Mouse (Mus musculus): Measurements from ENCODE around the gene Asic2. TPM values are rescaled to one million over a fixed set of nuclear protein-coding genes. Genes with fewer than 3 reads are reported as not detected.
A peak's percentile ranks its signal among the peaks of the same experiment; 100 is the strongest.

Gene Asic2
- polyA plus RNA-seq, 1 experiment from 2014 or later = 17.7 TPM

- Histone ChIP-seq H3K4me3 (no peak overlapping the region), H3K9me3 (no peaks in the 10 kb centered on the region), H3K4me2 (no peak overlapping the region), H3K27me3 (no peaks in the 10 kb centered on the region), H3K4me1 (replicated peaks) (peaks cover 11% of the 10 kb centered on the region), H3K36me3 (no peaks in the 10 kb centered on the region), H3K9ac (no peak overlapping the region), H3K27ac (replicated peaks) (no peak overlapping the region)
- 47% methylated on average over 5 of the region's 5 CpGs for WGBS
- no peak for ATAC-seq (ENCODE audit: low FRiP score, low read depth)
Measured at GRCm38 (mm10) chr11:81039976-81040375, 928.3 kb downstream of the Asic2 start.

GRCm38 (mm10) chr11:81032151-81032550 is 936.1 kb downstream of the Asic2 start:
- H3K9me3 ChIP-seq = no peaks in the 10 kb centered on the region
- WGBS = 89% methylated on average over 3 of the region's 3 CpGs
- no peaks in the 10 kb centered on the region for H3K36me3 ChIP-seq
- no peak overlapping the region for H3K4me2 ChIP-seq
- no peak for ATAC-seq (ENCODE audit: low FRiP score, low read depth)
- H3K27me3 ChIP-seq = no peaks in the 10 kb centered on the region
- no peaks in the 10 kb centered on the region for H3K4me1 ChIP-seq (replicated peaks)
- no peak overlapping the region for H3K4me3 ChIP-seq
- no peak overlapping the region for H3K9ac ChIP-seq
- H3K27ac ChIP-seq (replicated peaks) = no peak overlapping the region

- Histone ChIP-seq H3K36me3 (no peaks in the 10 kb centered on the region), H3K27me3 (no peaks in the 10 kb centered on the region), H3K9ac (no peak overlapping the region), H3K9me3 (no peaks in the 10 kb centered on the region), H3K4me3 (no peak overlapping the region), H3K27ac (replicated peaks) (no peak overlapping the region), H3K4me2 (no peak overlapping the region), H3K4me1 (replicated peaks) (peaks cover 22% of the 10 kb centered on the region)
- ATAC-seq (ENCODE audit: low FRiP score, low read depth) = no peak
- WGBS = 89% methylated on average over 8 of the region's 8 CpGs
Measured at GRCm38 (mm10) chr11:81014776-81015175, 953.5 kb downstream of the Asic2 start.

- 82% methylated on average over 6 of the region's 6 CpGs for WGBS
- Histone ChIP-seq H3K4me1 (replicated peaks) (peaks cover 22% of the 10 kb centered on the region), H3K4me3 (no peak overlapping the region), H3K9ac (no peak overlapping the region), H3K27ac (replicated peaks) (no peak overlapping the region), H3K4me2 (no peak overlapping the region), H3K36me3 (no peaks in the 10 kb centered on the region), H3K9me3 (no peaks in the 10 kb centered on the region), H3K27me3 (no peaks in the 10 kb centered on the region)
- ATAC-seq (ENCODE audit: low FRiP score, low read depth) = no peak
Measured at GRCm38 (mm10) chr11:81013501-81013900, 954.8 kb downstream of the Asic2 start.

- Histone ChIP-seq H3K27me3 (no peaks in the 10 kb centered on the region), H3K4me3 (no peak overlapping the region), H3K4me2 (no peak overlapping the region), H3K9ac (no peak overlapping the region), H3K27ac (replicated peaks) (no peak overlapping the region), H3K9me3 (no peaks in the 10 kb centered on the region), H3K4me1 (replicated peaks) (peaks cover 22% of the 10 kb centered on the region), H3K36me3 (no peaks in the 10 kb centered on the region)
- 47% methylated on average over 7 of the region's 7 CpGs for WGBS
- no peak for ATAC-seq (ENCODE audit: low FRiP score, low read depth)
Measured at GRCm38 (mm10) chr11:81010766-81011165, 957.5 kb downstream of the Asic2 start.

GRCm38 (mm10) chr11:81009366-81009765 is 958.9 kb downstream of the Asic2 start:
- H3K4me1 ChIP-seq (replicated peaks) = peaks cover 22% of the 10 kb centered on the region
- H3K27me3 ChIP-seq = no peaks in the 10 kb centered on the region
- H3K9ac ChIP-seq = no peak overlapping the region
- H3K4me3 ChIP-seq = no peak overlapping the region
- no peak overlapping the region for H3K27ac ChIP-seq (replicated peaks)
- no peaks in the 10 kb centered on the region for H3K9me3 ChIP-seq
- WGBS = 87% methylated on average over 12 of the region's 12 CpGs
- H3K36me3 ChIP-seq = no peaks in the 10 kb centered on the region
- no peak for ATAC-seq (ENCODE audit: low FRiP score, low read depth)
- no peak overlapping the region for H3K4me2 ChIP-seq

- no peak overlapping the region for H3K27ac ChIP-seq (replicated peaks)
- no peak for ATAC-seq (ENCODE audit: low FRiP score, low read depth)
- no peaks in the 10 kb centered on the region for H3K27me3 ChIP-seq
- H3K9me3 ChIP-seq = no peaks in the 10 kb centered on the region
- 89% methylated on average over 2 of the region's 2 CpGs for WGBS
- H3K9ac ChIP-seq = no peak overlapping the region
- H3K4me2 ChIP-seq = no peak overlapping the region
- peaks cover 9% of the 10 kb centered on the region for H3K4me1 ChIP-seq (replicated peaks)
- no peak overlapping the region for H3K4me3 ChIP-seq
- H3K36me3 ChIP-seq = no peaks in the 10 kb centered on the region
Measured at GRCm38 (mm10) chr11:81005831-81006230, 962.4 kb downstream of the Asic2 start.

- H3K27me3 ChIP-seq = no peaks in the 10 kb centered on the region
- no peak overlapping the region for H3K4me2 ChIP-seq
- no peaks in the 10 kb centered on the region for H3K36me3 ChIP-seq
- no peak for ATAC-seq (ENCODE audit: low FRiP score, low read depth)
- H3K9ac ChIP-seq = no peak overlapping the region
- peaks cover 4% of the 10 kb centered on the region for H3K4me1 ChIP-seq (replicated peaks)
- H3K4me3 ChIP-seq = no peak overlapping the region
- no peaks in the 10 kb centered on the region for H3K9me3 ChIP-seq
- WGBS = 48% methylated on average over 10 of the region's 10 CpGs
- no peak overlapping the region for H3K27ac ChIP-seq (replicated peaks)
Measured at GRCm38 (mm10) chr11:81002769-81003430, 965.4 kb downstream of the Asic2 start.

GRCm38 (mm10) chr11:80995621-80996020 is 972.6 kb downstream of the Asic2 start:
- 85% methylated on average over 5 of the region's 5 CpGs for whole genome bisulfite sequencing

GRCm38 (mm10) chr11:80983530-80983929 is 984.7 kb downstream of the Asic2 start:
- Histone ChIP-seq H3K27me3 (no peaks in the 10 kb centered on the region), H3K36me3 (no peaks in the 10 kb centered on the region), H3K4me1 (replicated peaks) (peaks cover 5% of the 10 kb centered on the region; the same call in 1 of the 2 replicates), H3K9ac (no peak overlapping the region), H3K4me3 (no peak overlapping the region), H3K27ac (replicated peaks) (no peak overlapping the region), H3K4me2 (no peak overlapping the region), H3K9me3 (no peaks in the 10 kb centered on the region)
- peak; percentile 78; the same call in 1 of the 2 replicates for ATAC-seq (ENCODE audit: low FRiP score, low read depth)
- WGBS = 37% methylated on average over 5 of the region's 5 CpGs

More at GRCm38 (mm10) chr11:80995621-80996020, 972.6 kb downstream of the Asic2 start:
- H3K4me2 ChIP-seq = no peak overlapping the region
- H3K9ac ChIP-seq = no peak overlapping the region
- no peak overlapping the region for H3K4me3 ChIP-seq
- H3K27ac ChIP-seq (replicated peaks) = no peak overlapping the region
- ATAC-seq (ENCODE audit: low FRiP score, low read depth) = no peak
- H3K9me3 ChIP-seq = no peaks in the 10 kb centered on the region
- no peaks in the 10 kb centered on the region for H3K36me3 ChIP-seq
- no peaks in the 10 kb centered on the region for H3K4me1 ChIP-seq (replicated peaks)
- no peaks in the 10 kb centered on the region for H3K27me3 ChIP-seq

GRCm38 (mm10) chr11:80976239-80976855 is 991.9 kb downstream of the Asic2 start:
- Histone ChIP-seq H3K27me3 (no peaks in the 10 kb centered on the region), H3K4me2 (no peak overlapping the region), H3K4me3 (no peak overlapping the region), H3K36me3 (no peaks in the 10 kb centered on the region), H3K27ac (replicated peaks) (no peak overlapping the region), H3K4me1 (replicated peaks) (0 out of 2 replicates have a peak, but pooled peaks cover 4% of the 10 kb centered on the region), H3K9ac (no peak overlapping the region), H3K9me3 (no peaks in the 10 kb centered on the region)
- WGBS = 78% methylated on average over 9 of the region's 9 CpGs
- no peak for ATAC-seq (ENCODE audit: low FRiP score, low read depth)

GRCm38 (mm10) chr11:80974616-80975015 is 993.6 kb downstream of the Asic2 start:
- Histone ChIP-seq H3K9me3 (no peaks in the 10 kb centered on the region), H3K27ac (replicated peaks) (no peak overlapping the region), H3K27me3 (no peaks in the 10 kb centered on the region), H3K4me1 (replicated peaks) (0 out of 2 replicates have a peak, but pooled peaks cover 4% of the 10 kb centered on the region), H3K36me3 (no peaks in the 10 kb centered on the region), H3K4me2 (no peak overlapping the region), H3K4me3 (no peak overlapping the region), H3K9ac (no peak overlapping the region)
- ATAC-seq (ENCODE audit: low FRiP score, low read depth) = no peak
- WGBS = 77% methylated on average over 5 of the region's 5 CpGs
